In genomic region chr11:98981997-98982772, GRCm38 (mm10) we compare ENCODE assay signal across 8 mouse cellular contexts. TPM values are rescaled to one million over a fixed set of nuclear protein-coding genes. Genes with fewer than 3 reads are reported as not detected.
A peak's percentile ranks its signal among the peaks of the same experiment; 100 is the strongest.
DNase-seq lines count a peak whose midpoint lies in the region; ATAC-seq and TF ChIP-seq lines count a peak whose summit lies in the region.

No protein-coding gene starts in this region.

- peak overlapping the region; percentile 60 for H3K4me2 ChIP-seq in liver, embryonic 14.5 days (ENCODE audit: low read depth)
- peak overlapping the region; percentile 90 for H3K4me2 ChIP-seq in neural tube, embryonic 12.5 days (replicated peaks)

- no peak for TF ChIP-seq EP300 in liver, embryonic 14.5 days (IDR thresholded peaks at IDR 0.05; ENCODE audit: low read depth)

- WGBS in kidney, adult 2 months, result under 1% methylated on average over 94 of the region's 94 CpGs
- under 1% methylated on average over 94 of the region's 94 CpGs for WGBS in liver, embryonic 14.5 days (ENCODE audit: insufficient replicate concordance)
- under 1% methylated on average over 94 of the region's 94 CpGs for WGBS in neural tube, embryonic 12.5 days

- TF ChIP-seq CTCF in kidney, adult 2 months (conservative IDR thresholded peaks at IDR 0.05; ENCODE audit: insufficient read depth, insufficient read length, low read depth, low read length), result peak; percentile 70
- TF ChIP-seq CTCF in liver, embryonic 14.5 days (IDR thresholded peaks at IDR 0.05; ENCODE audit: low read depth), result peak; percentile 56

- H3K4me3 ChIP-seq in kidney, adult 2 months (ENCODE audit: insufficient read depth, low read depth, low read length), result peak overlapping the region; percentile 55
- peak overlapping the region; percentile 14 to 48 for H3K4me3 ChIP-seq in liver, embryonic 14.5 days (ENCODE audit: insufficient read depth in 1 of 2, low read depth in 2 of 2, low read length in 2 of 2)
- H3K4me3 ChIP-seq in neural tube, embryonic 12.5 days, result peak overlapping the region; percentile 58

- H3K36me3 ChIP-seq in kidney, adult 2 months (ENCODE audit: control insufficient read depth, insufficient read depth, low read length), result no peaks in the 10 kb centered on the region
- no peaks in the 10 kb centered on the region for H3K36me3 ChIP-seq in liver, embryonic 14.5 days (replicated peaks; ENCODE audit: control insufficient read depth, insufficient read depth, low read depth)
- H3K36me3 ChIP-seq in neural tube, embryonic 12.5 days, result no peaks in the 10 kb centered on the region

- DNase-seq in urinary bladder, postnatal 25 days (ENCODE audit: low spot score), result peak; percentile 52
- DNase-seq in urinary bladder, adult 2 months (ENCODE audit: low spot score), result no peak
- DNase-seq in cerebellum, adult 8-10 months, result peak; percentile 75
- DNase-seq in frontal cortex, postnatal 36 days (ENCODE audit: low spot score in 2 of 2), result peak; percentile 64 to 75
- DNase-seq in kidney, adult 2 months, result peak; percentile 71
- no peak for DNase-seq in liver, embryonic 14.5 days (ENCODE audit: low read depth in 3 of 3, low spot score in 3 of 3)
- DNase-seq in gastrocnemius, adult 18-20 months (ENCODE audit: low spot score), result no peak

- H3K9ac ChIP-seq in liver, embryonic 14.5 days (replicated peaks), result no peak overlapping the region
- peak overlapping the region; percentile 76 for H3K9ac ChIP-seq in neural tube, embryonic 12.5 days

- H3K27me3 ChIP-seq in kidney, adult 2 months (replicated peaks; ENCODE audit: control insufficient read depth, insufficient read depth, low read length), result no peaks in the 10 kb centered on the region
- peaks cover 31% of the 10 kb centered on the region for H3K27me3 ChIP-seq in liver, embryonic 14.5 days (ENCODE audit: control insufficient read depth, insufficient read depth, low read length)
- 0 out of 2 replicates have a peak, but pooled peaks cover 11% of the 10 kb centered on the region for H3K27me3 ChIP-seq in neural tube, embryonic 12.5 days (replicated peaks)

- H3K27ac ChIP-seq in kidney, adult 2 months (ENCODE audit: insufficient read depth, low read depth, low read length), result no peak overlapping the region
- no peak overlapping the region for H3K27ac ChIP-seq in liver, embryonic 14.5 days
- H3K27ac ChIP-seq in neural tube, embryonic 12.5 days, result peak overlapping the region; percentile 77

- no peak for TF ChIP-seq POLR2A in kidney, adult 2 months (IDR thresholded peaks at IDR 0.05; ENCODE audit: low read depth, low read length)

- ATAC-seq in liver, embryonic 14.5 days (ENCODE audit: insufficient read depth), result no peak
- ATAC-seq in neural tube, embryonic 12.5 days (ENCODE audit: low FRiP score, low read depth), result peak; percentile 66

- H3K4me1 ChIP-seq in kidney, adult 2 months (ENCODE audit: control insufficient read depth, insufficient read depth, low read length), result no peaks in the 10 kb centered on the region
- H3K4me1 ChIP-seq in liver, embryonic 14.5 days (replicated peaks; ENCODE audit: control insufficient read depth in 2 of 2, insufficient read depth in 2 of 2, low read length in 1 of 2), result no peaks in the 10 kb centered on the region
- H3K4me1 ChIP-seq in neural tube, embryonic 12.5 days, result peaks cover 35% of the 10 kb centered on the region

- no peaks in the 10 kb centered on the region for H3K9me3 ChIP-seq in liver, embryonic 14.5 days (ENCODE audit: control insufficient read depth, low read length)
- H3K9me3 ChIP-seq in neural tube, embryonic 12.5 days, result no peaks in the 10 kb centered on the region

RNA-seq across cellular contexts. Expression of gene Gjd3, which starts 0.6 kb away (rescaled TPM):
- 0.55 and 0.87 TPM in 2 replicates for polyA plus RNA-seq in urinary bladder, adult 2 months (2012; rRNA removed)
- polyA plus RNA-seq in kidney, adult 2 months (2012; rRNA removed), result 0.34 and 0.57 TPM in 2 replicates
- not detected in 2 replicates for polyA plus RNA-seq in liver, embryonic 14.5 days (2012; rRNA removed)
- not detected in 2 replicates for polyA plus RNA-seq in liver, embryonic 14.5 days (2014; fragmentation: Nextera tagmentation; extraction: Ambion mirVana)
- polyA plus RNA-seq in neural tube, embryonic 12.5 days (2016; fragmentation: Nextera tagmentation; extraction: Ambion mirVana), result 1.8 and 2.0 TPM in 2 replicates
- total RNA-seq in gastrocnemius, adult 18-20 months (2021), result not detected

RNA-seq across cellular contexts. Expression of gene Top2a, which starts 41.8 kb away (rescaled TPM):
- polyA plus RNA-seq in urinary bladder, adult 2 months (2012; rRNA removed), result 4.7 and 6.0 TPM in 2 replicates
- polyA plus RNA-seq in kidney, adult 2 months (2012; rRNA removed), result 0.72 and 1.1 TPM in 2 replicates
- 57.7 and 108 TPM in 2 replicates for polyA plus RNA-seq in liver, embryonic 14.5 days (2012; rRNA removed)
- polyA plus RNA-seq in liver, embryonic 14.5 days (2014; fragmentation: Nextera tagmentation; extraction: Ambion mirVana), result 197 and 214 TPM in 2 replicates
- 190 and 194 TPM in 2 replicates for polyA plus RNA-seq in neural tube, embryonic 12.5 days (2016; fragmentation: Nextera tagmentation; extraction: Ambion mirVana)
- under 1 TPM; 0.09 to 0.21 TPM for total RNA-seq in gastrocnemius, adult 18-20 months (2021)

RNA-seq across cellular contexts. Expression of gene Rara, which starts 54.6 kb away (rescaled TPM):
- 8.5 and 13.7 TPM in 2 replicates for polyA plus RNA-seq in urinary bladder, adult 2 months (2012; rRNA removed)
- 18.0 and 19.6 TPM in 2 replicates for polyA plus RNA-seq in kidney, adult 2 months (2012; rRNA removed)
- 1.9 and 2.3 TPM in 2 replicates for polyA plus RNA-seq in liver, embryonic 14.5 days (2012; rRNA removed)
- 3.0 and 3.2 TPM in 2 replicates for polyA plus RNA-seq in liver, embryonic 14.5 days (2014; fragmentation: Nextera tagmentation; extraction: Ambion mirVana)
- 51.1 and 52.5 TPM in 2 replicates for polyA plus RNA-seq in neural tube, embryonic 12.5 days (2016; fragmentation: Nextera tagmentation; extraction: Ambion mirVana)
- total RNA-seq in gastrocnemius, adult 18-20 months (2021), result 10 to 100 TPM; 12.9 to 13.2 TPM

RNA-seq across cellular contexts. Expression of gene Igfbp4, which starts 58.9 kb away (rescaled TPM):
- polyA plus RNA-seq in urinary bladder, adult 2 months (2012; rRNA removed), result 248 and 341 TPM in 2 replicates
- 1,142 and 1,152 TPM in 2 replicates for polyA plus RNA-seq in kidney, adult 2 months (2012; rRNA removed)
- 60.6 and 71.4 TPM in 2 replicates for polyA plus RNA-seq in liver, embryonic 14.5 days (2012; rRNA removed)
- 115 and 123 TPM in 2 replicates for polyA plus RNA-seq in liver, embryonic 14.5 days (2014; fragmentation: Nextera tagmentation; extraction: Ambion mirVana)
- polyA plus RNA-seq in neural tube, embryonic 12.5 days (2016; fragmentation: Nextera tagmentation; extraction: Ambion mirVana), result 327 and 330 TPM in 2 replicates
- total RNA-seq in gastrocnemius, adult 18-20 months (2021), result 10 to 100 TPM; 30.0 to 48.5 TPM

Comparison
In these comparisons a context has a peak if more than half of its experiments do, and no peak if none do; other contexts are left out.
1. DNase-seq: peak in urinary bladder, postnatal 25 days (single experiment), cerebellum, adult 8-10 months (single experiment), frontal cortex, postnatal 36 days (2 of 2) and kidney, adult 2 months (single experiment); none in urinary bladder, adult 2 months (single experiment), liver, embryonic 14.5 days (0 of 3) and gastrocnemius, adult 18-20 months (single experiment).
2. Peak in every context shown above with its lines, with median percentiles within 50 percentile points of each other: H3K4me3 ChIP-seq.